Comparison of ENCODE assay signal across 17 mouse cellular contexts in the genomic region with DNA sequence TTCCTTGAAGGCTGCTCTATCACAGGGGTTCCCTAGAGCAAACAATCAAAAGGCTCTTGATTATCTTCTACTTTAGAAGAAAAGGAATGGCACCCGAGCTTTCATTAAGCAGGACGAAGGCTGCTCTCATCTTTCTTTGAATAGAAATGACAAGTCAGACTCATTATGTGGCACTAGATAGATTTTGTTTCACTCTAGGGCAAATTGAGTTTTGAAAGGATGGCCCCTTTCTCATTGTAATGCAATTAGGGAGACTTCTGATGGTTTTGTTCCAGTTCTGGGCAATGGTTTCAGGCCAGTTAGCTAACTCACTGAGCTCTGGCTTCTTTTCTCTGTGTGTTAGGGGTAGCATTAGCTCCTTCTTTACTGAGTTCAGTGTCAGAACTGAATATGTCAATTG.
"Had no signal": no experiment of that assay in that cellular context is flagged by ENCODE, and none has a peak within 500 bp of the region (broad histone marks: within the 10 kb centered on the region; RNA-seq: fewer than 3 reads in every experiment).

No protein-coding gene starts in this region.

- DNase-seq: lung, adult 18-20 months; lung, embryonic 14.5 days; lung, postnatal 10 days; lung, postnatal 4 days; right cerebral cortex, adult 18-20 months; thymus, adult 2 months; thymus, postnatal 25 days; thymus, postnatal 4 days had no signal

- H3K4me3 ChIP-seq: myocyte; neural tube, embryonic 13.5 days; stomach, embryonic 15.5 days had no signal

- H3K9me3 ChIP-seq: midbrain, embryonic 10.5 days; midbrain, embryonic 13.5 days; neural tube, embryonic 13.5 days; neural tube, embryonic 15.5 days; stomach, embryonic 15.5 days had no signal

- H3K36me3 ChIP-seq: midbrain, embryonic 10.5 days; midbrain, embryonic 13.5 days; neural tube, embryonic 13.5 days; neural tube, embryonic 15.5 days; stomach, embryonic 15.5 days had no signal

- ATAC-seq: midbrain, embryonic 16.5 days had no signal

- H3K27ac ChIP-seq: liver, embryonic 14.5 days; midbrain, embryonic 10.5 days; midbrain, embryonic 13.5 days; neural tube, embryonic 13.5 days; neural tube, embryonic 15.5 days; stomach, embryonic 15.5 days; stomach, postnatal 0 days had no signal

- H3K27me3 ChIP-seq: stomach, embryonic 15.5 days had no signal

- H3K9ac ChIP-seq: liver, embryonic 14.5 days; lung, embryonic 14.5 days; midbrain, embryonic 13.5 days; neural tube, embryonic 13.5 days; neural tube, embryonic 15.5 days; stomach, embryonic 15.5 days had no signal
